Mouse (Mus musculus) kidney, postnatal 14 days (tissue): ENCODE results near the gene Olfr323.
A peak's percentile ranks its signal among the peaks of the same experiment; 100 is the strongest.

ENCODE experiments used
- DNase-seq: peaks from one replicate; pipeline ENCODE4 v3.0.0; 2022; ENCODE audit warnings: mixed read lengths

Olfr323 gene

DNA sequence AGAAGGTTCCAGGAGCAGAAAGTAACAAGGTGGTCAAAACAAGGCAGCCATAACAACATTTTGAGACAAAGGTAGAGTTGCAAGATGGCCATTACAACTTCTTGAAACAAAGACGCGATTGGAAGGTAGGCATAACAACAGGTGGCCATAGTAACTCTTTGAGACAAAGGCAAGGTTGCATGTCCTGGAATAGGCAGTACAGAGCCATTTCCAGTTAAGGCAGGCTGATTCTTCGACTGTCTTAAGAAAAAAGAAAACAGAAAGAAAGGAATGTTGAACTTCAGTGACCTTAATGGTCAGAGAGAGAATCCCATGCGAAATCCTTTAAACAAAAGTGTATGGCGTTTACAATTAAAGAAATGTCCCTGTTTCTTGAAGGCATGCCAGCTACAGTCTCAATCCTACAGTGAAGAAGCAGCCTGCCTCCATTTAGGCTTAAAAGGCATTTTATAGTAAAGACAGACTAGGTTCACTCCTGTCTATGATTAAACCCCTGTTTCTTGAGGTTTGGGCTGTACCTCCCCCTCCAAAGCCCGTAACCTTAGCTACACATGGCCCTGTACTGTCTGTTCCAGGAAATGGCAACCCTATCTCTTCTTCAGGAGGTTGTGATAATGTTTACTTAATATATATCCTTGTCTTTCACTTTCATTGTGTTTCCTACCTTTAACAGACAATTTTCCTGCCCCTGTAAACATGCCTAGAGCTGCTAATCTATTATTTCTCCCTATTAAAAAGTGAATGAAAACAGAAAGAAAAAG, 27.3 kb downstream of the Olfr323 start:
- DNase-seq = no peak

DNA sequence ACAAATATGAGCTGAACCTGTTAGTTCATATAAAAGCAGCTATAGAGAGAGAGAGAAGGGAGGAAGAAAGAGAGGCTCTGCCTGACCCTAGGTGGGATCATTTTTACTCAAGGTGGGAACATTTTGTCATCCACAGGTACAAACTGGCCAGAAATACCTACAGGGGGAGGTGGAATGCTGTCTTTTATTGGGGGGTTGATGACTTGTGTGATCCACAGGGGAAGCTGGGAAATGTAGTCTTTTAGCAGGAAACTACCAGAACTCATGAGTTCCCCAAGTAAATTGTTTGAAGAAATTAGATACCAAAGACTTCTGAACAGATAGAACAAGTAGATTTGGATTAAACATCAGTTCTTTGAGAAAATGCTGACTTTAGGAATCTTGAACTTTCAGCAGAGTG, 28.2 kb downstream of the Olfr323 start:
- no peak for DNase-seq

DNA sequence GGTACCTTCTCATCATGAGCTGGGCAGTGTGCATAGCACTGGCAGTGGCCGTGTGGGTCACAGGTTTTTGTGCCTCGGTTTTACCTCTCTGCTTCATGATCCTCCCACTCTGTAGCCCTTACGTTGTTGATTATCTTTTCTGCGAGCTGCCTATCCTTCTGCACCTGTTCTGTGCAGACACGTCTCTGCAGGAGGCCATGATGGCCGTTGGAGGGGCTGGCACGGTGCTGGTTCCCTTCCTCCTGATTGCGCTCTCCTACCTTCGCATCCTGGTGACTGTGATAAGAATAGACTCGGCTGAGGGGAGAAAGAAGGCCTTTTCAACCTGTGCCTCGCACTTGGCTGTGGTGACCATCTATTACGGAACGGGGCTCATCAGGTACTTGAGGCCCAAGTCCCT, 32.5 kb downstream of the Olfr323 start:
- no peak for DNase-seq

DNA sequence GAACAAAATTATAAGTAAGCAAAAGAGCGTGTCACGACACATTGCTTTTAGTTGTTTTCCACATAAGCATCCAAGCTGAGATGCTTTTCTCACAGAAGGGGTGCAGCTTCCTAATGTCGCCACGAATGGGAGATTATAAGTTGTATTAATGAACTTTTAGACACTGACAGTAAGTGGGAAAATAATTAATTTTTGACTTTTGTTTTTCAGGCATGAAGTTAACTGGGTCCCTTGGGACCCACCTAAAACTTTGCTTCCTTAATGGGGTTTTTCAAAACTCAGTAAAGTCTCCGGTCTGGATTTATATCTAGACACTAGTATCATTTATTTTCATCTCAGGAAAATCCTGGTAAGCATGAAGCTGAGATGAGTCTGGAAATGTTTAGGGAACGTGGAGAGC, 35.5 kb downstream of the Olfr323 start, which contains the start of gene Olfr324:
Olfr324 (plus strand) TSS at position 301 of the 400 bp plus-strand sequence.
- DNase-seq = no peak

DNA sequence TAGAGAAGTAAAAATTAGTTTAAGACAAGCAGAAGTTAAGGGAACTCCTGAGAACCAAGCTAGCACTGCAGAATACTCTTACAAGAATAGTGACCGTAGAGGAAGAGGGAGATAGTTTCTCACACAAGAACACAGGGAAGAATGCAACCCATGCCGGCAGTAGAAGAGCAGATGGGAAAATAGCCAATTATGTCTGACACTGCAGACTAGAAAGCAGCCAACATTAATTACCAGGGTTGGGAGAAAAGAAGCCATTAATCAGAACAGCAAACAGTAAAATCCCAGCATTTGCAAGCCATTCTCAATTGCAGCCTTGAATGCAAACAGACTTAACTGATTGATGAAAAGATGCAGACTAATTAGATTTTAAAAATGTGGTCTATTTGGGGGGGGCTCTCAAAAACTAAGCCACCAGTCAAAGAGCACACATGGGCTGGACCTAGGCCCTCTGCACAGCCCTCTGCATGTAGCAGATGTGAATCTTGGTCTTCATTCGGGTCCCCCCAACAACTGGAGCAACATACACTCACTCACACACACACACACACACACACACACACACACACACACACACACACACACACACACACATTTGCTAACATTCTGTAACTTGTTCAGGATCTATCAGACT, 41.6 kb downstream of the Olfr323 start:
- DNase-seq = no peak

DNA sequence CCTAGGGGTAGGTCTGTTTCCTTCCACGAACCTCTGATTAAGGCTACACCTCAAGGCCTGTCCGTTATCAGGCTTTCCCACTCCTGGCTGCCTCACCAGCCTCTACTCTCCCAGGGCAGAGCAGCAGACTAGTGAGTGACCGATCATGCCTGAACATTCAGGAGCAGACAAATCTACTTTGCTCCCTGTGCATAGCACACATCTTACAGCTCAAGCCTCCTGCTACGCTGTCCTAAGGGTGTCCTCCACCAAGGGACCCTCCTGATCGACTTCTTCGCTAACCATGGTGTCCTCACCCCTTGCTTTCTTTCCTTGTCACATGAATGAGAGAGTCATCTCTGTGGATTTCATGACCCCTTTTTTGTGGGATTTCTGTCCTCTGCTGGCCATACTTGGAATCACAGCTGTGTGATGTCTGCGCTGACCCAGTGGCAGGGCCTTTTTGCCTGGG, 42.4 kb downstream of the Olfr323 start:
- DNase-seq = peak; percentile 29

DNA sequence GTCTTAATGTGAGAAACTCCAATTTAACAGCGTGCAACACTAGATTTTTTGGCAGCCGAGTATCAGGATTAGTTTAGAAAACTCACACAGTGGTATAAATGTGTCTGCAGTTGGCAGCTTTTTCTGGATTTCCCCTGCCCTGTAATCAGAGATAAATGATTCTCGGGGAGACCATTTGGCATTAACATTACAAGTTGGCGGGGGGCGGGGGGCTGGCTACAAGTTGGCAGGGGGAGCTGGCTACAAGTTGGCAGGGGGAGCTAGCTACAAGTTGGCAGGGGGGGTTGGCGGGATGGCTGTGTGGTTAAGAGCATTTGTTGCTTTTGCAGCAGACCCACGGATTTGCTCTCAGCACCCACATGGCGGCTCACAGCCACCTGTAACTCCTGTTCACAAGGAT, 51.7 kb downstream of the Olfr323 start:
- no peak for DNase-seq

DNA sequence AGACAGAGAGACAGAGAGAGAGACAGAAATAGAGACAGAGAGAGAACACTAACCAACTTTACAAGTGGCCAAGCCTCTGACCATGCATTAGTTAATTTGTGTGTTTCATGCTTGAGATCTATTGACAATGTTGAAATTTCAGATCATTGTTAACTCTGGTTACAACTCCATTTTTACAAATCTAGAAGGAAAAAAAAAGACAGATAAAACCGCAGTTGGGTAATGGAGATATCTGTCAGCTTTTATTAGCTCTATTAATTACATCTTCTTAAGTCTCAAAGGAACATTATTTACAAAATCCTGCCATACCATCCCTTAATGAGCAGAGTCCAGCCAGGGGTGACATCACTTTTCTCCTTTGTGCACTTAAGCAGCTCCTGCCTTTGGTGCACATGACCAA, 52.9 kb downstream of the Olfr323 start, which contains the start of gene Olfr325:
Olfr325 (plus strand) TSS at position 301 of the 400 bp plus-strand sequence.
- no peak for DNase-seq
